Mouse (Mus musculus): ENCODE measurements around the gene Soat2. TPM values are rescaled to one million over a fixed set of nuclear protein-coding genes. Genes with fewer than 3 reads are reported as not detected.
"Not testable (repeated sequence)": the region's sequence is repeated elsewhere in the genome, so short reads cannot be mapped to it uniquely, and the experiment has no call there.

Gene Soat2
- polyA plus RNA-seq, 1 experiment from 2014 or later: not detected

DNA sequence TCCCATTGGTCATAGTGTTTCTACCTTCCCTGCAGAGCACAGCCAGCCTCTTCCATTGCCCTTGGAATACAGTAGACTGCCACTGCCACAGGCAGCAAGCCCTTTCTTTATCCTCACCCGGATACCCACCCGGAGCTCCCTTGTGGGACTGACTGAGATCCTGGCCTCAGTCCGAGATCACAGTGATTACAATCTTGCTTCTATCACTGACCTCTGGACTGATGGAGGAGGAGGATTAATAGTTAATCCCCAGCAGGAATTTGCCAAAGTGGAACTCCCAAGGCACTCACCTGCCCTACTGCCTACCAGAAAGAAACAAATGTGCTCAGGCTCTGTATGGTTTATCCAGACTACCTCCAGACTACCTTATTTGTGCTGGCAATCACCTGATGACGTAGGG lies 765 bp upstream of the Soat2 start:
- Histone ChIP-seq H3K36me3 (ENCODE audit: control insufficient read depth, insufficient read depth, low read length) (no peaks in the 10 kb centered on the region), H3K9ac (ENCODE audit: low read length) (no peak overlapping the region), H3K27ac (ENCODE audit: low read depth, low read length) (no peak overlapping the region), H3K4me3 (ENCODE audit: low read depth, low read length) (no peak overlapping the region), H3K4me2 (ENCODE audit: low read length) (no peak overlapping the region), H3K9me3 (replicated peaks; ENCODE audit: control insufficient read depth, low read length) (no peaks in the 10 kb centered on the region), H3K27me3 (replicated peaks; ENCODE audit: control insufficient read depth, insufficient read depth, low read length) (peaks cover 13% of the 10 kb centered on the region), H3K4me1 (ENCODE audit: control insufficient read depth, insufficient read depth, low read length) (no peaks in the 10 kb centered on the region)
- DNase-seq (ENCODE audit: low spot score) (no peak), ATAC-seq (no peak)
- 65% methylated on average over 4 of the region's 4 CpGs for WGBS

DNA sequence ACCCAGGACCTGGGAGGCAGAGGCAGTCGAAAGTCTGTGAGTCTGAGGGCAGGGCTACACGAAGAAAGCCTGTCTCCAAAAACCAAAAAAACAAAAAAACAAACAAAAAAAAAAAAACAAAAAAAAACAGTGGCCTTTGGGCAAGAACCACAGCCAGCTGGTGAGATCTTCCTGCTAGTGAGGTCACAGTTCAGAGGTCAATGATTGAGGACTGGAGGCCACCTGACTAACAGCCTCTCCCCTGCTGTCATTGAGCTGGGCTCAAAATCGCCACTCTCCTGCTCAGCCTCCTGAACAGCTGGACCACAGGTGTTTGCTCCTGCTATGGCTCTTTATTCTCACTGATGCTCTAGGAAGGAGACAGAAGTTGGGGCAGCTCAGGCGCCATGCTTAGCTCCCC lies 2.3 kb downstream of the Soat2 start:
- ATAC-seq: no peak
- Histone ChIP-seq H3K9ac (ENCODE audit: low read length) (no peak overlapping the region), H3K27ac (ENCODE audit: low read depth, low read length) (no peak overlapping the region), H3K4me1 (ENCODE audit: control insufficient read depth, insufficient read depth, low read length) (0 out of 2 replicates have a peak, but pooled peaks cover 2% of the 10 kb centered on the region), H3K4me3 (ENCODE audit: low read depth, low read length) (no peak overlapping the region), H3K4me2 (ENCODE audit: low read length) (no peak overlapping the region), H3K9me3 (replicated peaks; ENCODE audit: control insufficient read depth, low read length) (no peaks in the 10 kb centered on the region), H3K36me3 (ENCODE audit: control insufficient read depth, insufficient read depth, low read length) (no peaks in the 10 kb centered on the region), H3K27me3 (replicated peaks; ENCODE audit: control insufficient read depth, insufficient read depth, low read length) (no peaks in the 10 kb centered on the region)
- DNase-seq (ENCODE audit: low spot score): no peak
- WGBS: 39% methylated on average over 4 of the region's 4 CpGs

DNA sequence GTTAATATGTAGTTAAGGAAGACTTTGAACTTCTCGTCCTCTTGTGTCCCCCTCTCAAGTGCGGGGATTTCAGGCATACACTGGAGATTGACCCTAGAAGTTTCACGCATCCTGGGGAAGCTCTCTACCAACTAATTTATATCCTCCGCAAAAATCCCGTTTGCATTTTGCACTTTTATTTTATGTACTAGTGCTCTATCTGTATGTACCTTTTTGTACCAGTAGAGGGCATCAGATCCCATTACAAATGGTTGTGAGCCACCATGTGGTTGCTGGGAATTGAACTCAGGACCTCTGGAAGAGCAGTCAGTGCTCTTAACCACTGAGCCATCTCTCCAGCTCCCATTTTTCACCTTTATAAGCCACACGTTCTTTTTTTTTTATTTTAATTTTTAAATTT lies 4.7 kb downstream of the Soat2 start:
- H3K9me3 ChIP-seq (replicated peaks; ENCODE audit: control insufficient read depth, low read length); H3K4me2 ChIP-seq (ENCODE audit: low read length); H3K27me3 ChIP-seq (replicated peaks; ENCODE audit: control insufficient read depth, insufficient read depth, low read length); DNase-seq (ENCODE audit: low spot score); H3K36me3 ChIP-seq (ENCODE audit: control insufficient read depth, insufficient read depth, low read length); H3K9ac ChIP-seq (ENCODE audit: low read length); ATAC-seq; H3K27ac ChIP-seq (ENCODE audit: low read depth, low read length); H3K4me1 ChIP-seq (ENCODE audit: control insufficient read depth, insufficient read depth, low read length); H3K4me3 ChIP-seq (ENCODE audit: low read depth, low read length): not testable (repeated sequence)
- 92% methylated on average over 6 of the region's 6 CpGs for WGBS

DNA sequence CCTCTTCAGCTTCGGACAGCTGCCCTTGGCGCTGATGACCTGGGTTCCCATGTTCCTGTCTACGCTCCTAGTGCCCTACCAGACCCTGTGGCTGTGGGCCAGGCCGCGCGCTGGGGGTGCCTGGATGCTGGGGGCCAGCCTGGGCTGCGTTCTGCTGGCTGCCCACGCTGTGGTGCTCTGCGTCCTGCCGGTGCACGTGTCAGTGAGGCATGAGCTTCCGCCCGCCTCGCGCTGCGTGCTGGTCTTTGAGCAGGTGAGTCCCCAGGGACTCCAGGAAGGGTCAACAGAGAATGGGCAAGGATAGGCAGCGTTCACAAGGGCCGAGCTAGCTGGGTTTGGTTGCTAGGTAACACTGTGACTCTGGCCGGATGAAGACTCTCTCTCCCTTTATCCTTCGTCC lies 6.5 kb downstream of the Soat2 start:
- Histone ChIP-seq H3K4me1 (ENCODE audit: control insufficient read depth, insufficient read depth, low read length) (0 out of 2 replicates have a peak, but pooled peaks cover 2% of the 10 kb centered on the region), H3K4me2 (ENCODE audit: low read length) (no peak overlapping the region), H3K27ac (ENCODE audit: low read depth, low read length) (no peak overlapping the region), H3K27me3 (replicated peaks; ENCODE audit: control insufficient read depth, insufficient read depth, low read length) (no peaks in the 10 kb centered on the region), H3K9ac (ENCODE audit: low read length) (no peak overlapping the region), H3K4me3 (ENCODE audit: low read depth, low read length) (no peak overlapping the region), H3K9me3 (replicated peaks; ENCODE audit: control insufficient read depth, low read length) (no peaks in the 10 kb centered on the region), H3K36me3 (ENCODE audit: control insufficient read depth, insufficient read depth, low read length) (no peaks in the 10 kb centered on the region)
- peak; percentile 44; the same call in 1 of the 2 replicates for ATAC-seq
- peak; percentile 24 for DNase-seq (ENCODE audit: low spot score)
- 30% methylated on average over 20 of the region's 20 CpGs for WGBS

DNA sequence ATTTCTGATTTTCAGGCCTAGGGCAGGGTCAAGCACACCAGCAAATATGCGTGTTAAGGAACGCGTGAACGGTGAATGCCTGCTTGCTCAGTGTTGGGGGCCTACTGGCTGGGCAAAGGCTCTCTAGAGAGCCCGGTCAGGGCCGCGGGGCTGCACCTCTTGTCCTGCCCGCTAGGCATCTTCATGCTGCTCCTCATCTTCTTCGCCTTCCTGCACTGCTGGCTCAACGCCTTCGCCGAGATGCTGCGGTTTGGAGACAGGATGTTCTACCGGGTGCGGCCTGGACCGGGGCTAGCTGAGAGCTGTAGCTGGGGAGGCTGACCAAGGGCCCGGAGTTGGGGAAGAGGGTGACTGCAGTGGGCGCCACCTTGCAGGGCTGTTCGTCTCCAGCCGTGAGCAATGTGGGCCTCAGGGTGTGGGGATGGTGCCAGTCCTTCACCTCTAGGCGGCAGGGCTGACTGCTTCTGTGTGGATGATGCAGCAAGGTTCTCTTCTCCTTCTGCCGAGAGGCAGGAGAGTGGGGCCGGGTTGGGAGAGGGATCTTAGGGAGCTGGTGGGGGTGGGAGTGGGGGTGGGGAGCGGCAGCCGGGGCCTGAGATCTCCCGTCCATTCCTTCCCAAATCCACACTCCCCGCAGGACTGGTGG lies 10.2 kb downstream of the Soat2 start:
- Histone ChIP-seq H3K27ac (ENCODE audit: low read depth, low read length) (no peak overlapping the region), H3K4me3 (ENCODE audit: low read depth, low read length) (no peak overlapping the region), H3K4me1 (ENCODE audit: control insufficient read depth, insufficient read depth, low read length) (0 out of 2 replicates have a peak, but pooled peaks cover 2% of the 10 kb centered on the region), H3K9ac (ENCODE audit: low read length) (no peak overlapping the region), H3K36me3 (ENCODE audit: control insufficient read depth, insufficient read depth, low read length) (no peaks in the 10 kb centered on the region), H3K9me3 (replicated peaks; ENCODE audit: control insufficient read depth, low read length) (no peaks in the 10 kb centered on the region), H3K27me3 (replicated peaks; ENCODE audit: control insufficient read depth, insufficient read depth, low read length) (no peaks in the 10 kb centered on the region), H3K4me2 (ENCODE audit: low read length) (no peak overlapping the region)
- WGBS: 68% methylated on average over 25 of the region's 27 CpGs
- no peak for DNase-seq (ENCODE audit: low spot score)
- no peak for ATAC-seq

DNA sequence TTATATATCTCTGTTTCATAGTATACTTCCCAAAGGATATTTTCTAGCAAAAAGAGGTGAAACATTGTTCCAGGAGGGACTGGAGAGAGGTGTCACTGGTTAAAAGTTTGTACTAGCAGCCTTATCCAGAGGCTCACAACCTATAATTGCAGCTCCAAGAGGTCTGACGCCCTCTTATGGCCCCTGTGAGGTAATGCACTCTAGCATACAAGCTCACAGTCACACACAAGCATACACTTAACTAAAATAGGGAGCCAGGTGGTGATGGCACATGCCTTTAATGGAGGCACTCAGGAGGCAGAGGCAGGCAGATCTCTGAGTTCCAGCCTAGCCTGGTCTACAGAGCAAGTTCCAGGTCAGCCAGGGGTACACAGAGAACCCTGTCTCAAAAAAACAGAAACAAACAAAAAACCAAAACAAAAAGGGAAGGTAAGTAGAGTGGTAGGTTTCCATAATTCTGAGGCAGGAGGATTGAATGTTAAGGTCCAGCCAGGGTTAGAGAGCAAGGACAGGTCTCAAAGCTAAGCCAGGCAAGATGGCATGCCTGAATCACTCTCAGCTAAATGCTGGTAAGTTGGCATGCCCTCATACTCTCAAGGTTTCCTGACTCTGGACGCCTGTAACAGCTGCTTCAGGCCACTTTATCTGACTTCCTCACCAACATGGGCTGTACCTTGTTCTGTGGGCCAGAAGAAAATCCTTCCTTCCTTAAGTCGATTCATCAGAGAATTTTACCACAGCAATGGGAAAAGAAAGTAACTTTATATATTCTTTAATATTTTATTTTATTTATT lies 13.8 kb downstream of the Soat2 start:
- no peaks in the 10 kb centered on the region for H3K27me3 ChIP-seq (replicated peaks; ENCODE audit: control insufficient read depth, insufficient read depth, low read length)
- DNase-seq (ENCODE audit: low spot score) (no peak), ATAC-seq (no peak)
- H3K4me3 ChIP-seq (ENCODE audit: low read depth, low read length): no peak overlapping the region
- H3K36me3 ChIP-seq (ENCODE audit: control insufficient read depth, insufficient read depth, low read length): no peaks in the 10 kb centered on the region
- 58% methylated on average over 3 of the region's 3 CpGs for WGBS
- no peak overlapping the region for H3K27ac ChIP-seq (ENCODE audit: low read depth, low read length)
- no peak overlapping the region for H3K9ac ChIP-seq (ENCODE audit: low read length)
- no peaks in the 10 kb centered on the region for H3K9me3 ChIP-seq (replicated peaks; ENCODE audit: control insufficient read depth, low read length)
- H3K4me2 ChIP-seq (ENCODE audit: low read length): no peak overlapping the region
- no peaks in the 10 kb centered on the region for H3K4me1 ChIP-seq (ENCODE audit: control insufficient read depth, insufficient read depth, low read length)

DNA sequence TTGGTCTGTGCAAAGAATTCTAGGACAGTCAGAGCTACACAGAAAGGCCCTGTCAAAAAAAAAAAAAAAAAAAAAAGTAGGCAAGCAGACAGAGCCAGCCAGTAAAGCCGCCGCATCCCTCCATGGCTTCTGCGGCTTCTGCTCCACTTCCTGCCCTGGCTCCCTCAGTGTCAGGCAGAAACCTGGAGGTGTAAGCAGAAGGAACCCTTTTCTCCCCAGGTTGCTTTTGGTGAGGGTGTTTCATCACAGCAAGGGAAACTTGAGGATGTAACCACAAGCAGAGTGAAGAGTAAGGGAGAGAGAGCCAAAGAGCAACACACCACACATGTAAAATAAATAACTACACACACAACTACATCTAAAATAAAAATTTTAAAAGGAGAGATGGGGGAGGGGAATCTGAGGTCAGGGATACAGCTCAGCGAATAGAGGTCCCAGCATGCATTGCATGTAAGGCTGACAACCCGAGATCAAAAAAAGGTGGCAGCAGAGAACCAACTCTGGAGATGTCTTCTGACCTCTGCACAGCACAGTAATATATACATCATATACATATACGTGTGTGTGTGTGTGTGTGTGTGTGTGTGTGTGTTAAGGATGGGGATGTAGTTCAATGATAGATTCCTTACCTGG lies 15.3 kb downstream of the Soat2 start:
- no peak for DNase-seq (ENCODE audit: low spot score)
- Histone ChIP-seq H3K27me3 (replicated peaks; ENCODE audit: control insufficient read depth, insufficient read depth, low read length) (no peaks in the 10 kb centered on the region), H3K4me2 (ENCODE audit: low read length) (no peak overlapping the region), H3K4me1 (ENCODE audit: control insufficient read depth, insufficient read depth, low read length) (no peaks in the 10 kb centered on the region), H3K36me3 (ENCODE audit: control insufficient read depth, insufficient read depth, low read length) (no peaks in the 10 kb centered on the region), H3K27ac (ENCODE audit: low read depth, low read length) (no peak overlapping the region), H3K9me3 (replicated peaks; ENCODE audit: control insufficient read depth, low read length) (no peaks in the 10 kb centered on the region), H3K4me3 (ENCODE audit: low read depth, low read length) (no peak overlapping the region), H3K9ac (ENCODE audit: low read length) (no peak overlapping the region)
- no peak for ATAC-seq
- 59% methylated on average over 6 of the region's 6 CpGs for WGBS

DNA sequence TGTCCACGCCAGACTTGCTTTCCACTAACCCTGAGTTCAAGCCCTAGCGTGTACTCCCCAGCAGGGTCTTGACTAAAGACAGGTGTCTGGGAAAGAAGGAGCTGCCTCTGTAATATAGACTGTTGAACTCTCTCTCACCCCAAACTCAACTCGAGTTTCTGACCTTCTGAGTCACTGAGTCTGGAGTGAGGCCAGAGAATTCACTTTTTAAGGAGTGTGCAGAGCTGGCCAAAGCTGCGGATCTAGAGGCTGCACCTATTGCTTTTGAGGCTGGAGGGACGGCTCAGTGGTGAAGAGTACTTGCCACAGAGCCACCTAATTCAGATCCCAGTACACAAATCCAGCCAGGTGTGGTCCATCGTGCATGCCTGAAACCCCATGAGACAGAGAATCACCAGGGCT lies 17.3 kb downstream of the Soat2 start:
- no peaks in the 10 kb centered on the region for H3K27me3 ChIP-seq (replicated peaks; ENCODE audit: control insufficient read depth, insufficient read depth, low read length)
- no peak for DNase-seq (ENCODE audit: low spot score)
- H3K9ac ChIP-seq (ENCODE audit: low read length): no peak overlapping the region
- H3K4me2 ChIP-seq (ENCODE audit: low read length): no peak overlapping the region
- no peaks in the 10 kb centered on the region for H3K36me3 ChIP-seq (ENCODE audit: control insufficient read depth, insufficient read depth, low read length)
- H3K27ac ChIP-seq (ENCODE audit: low read depth, low read length): no peak overlapping the region
- H3K4me3 ChIP-seq (ENCODE audit: low read depth, low read length): no peak overlapping the region
- H3K4me1 ChIP-seq (ENCODE audit: control insufficient read depth, insufficient read depth, low read length): no peaks in the 10 kb centered on the region
- 72% methylated on average over 6 of the region's 6 CpGs for WGBS
- no peaks in the 10 kb centered on the region for H3K9me3 ChIP-seq (replicated peaks; ENCODE audit: control insufficient read depth, low read length)
- ATAC-seq: no peak

DNA sequence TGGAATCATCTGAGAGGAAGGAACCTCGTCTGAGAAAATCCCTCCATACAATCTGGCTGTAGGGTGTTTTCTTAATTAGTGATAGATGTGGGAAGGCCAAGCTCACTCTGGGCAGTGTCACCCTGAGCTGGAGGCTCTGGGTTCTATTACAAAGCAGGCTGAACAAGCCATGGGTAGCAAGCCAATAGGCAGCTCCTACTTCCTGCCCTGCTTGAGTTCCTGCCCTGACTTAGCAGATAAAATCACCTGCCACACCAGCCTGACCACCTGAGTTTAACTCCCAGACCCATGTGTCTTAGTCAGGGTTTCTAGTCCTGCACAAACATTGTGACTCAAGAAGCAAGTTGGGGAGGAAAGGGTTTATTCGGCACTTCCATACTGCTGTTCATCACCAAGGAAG lies 18.7 kb downstream of the Soat2 start:
- 63% methylated on average over 2 of the region's 2 CpGs for WGBS
- Histone ChIP-seq H3K4me2 (ENCODE audit: low read length) (no peak overlapping the region), H3K27me3 (replicated peaks; ENCODE audit: control insufficient read depth, insufficient read depth, low read length) (no peaks in the 10 kb centered on the region), H3K27ac (ENCODE audit: low read depth, low read length) (no peak overlapping the region), H3K9me3 (replicated peaks; ENCODE audit: control insufficient read depth, low read length) (peaks cover under 1% of the 10 kb centered on the region; the same call in 1 of the 2 replicates), H3K9ac (ENCODE audit: low read length) (no peak overlapping the region), H3K36me3 (ENCODE audit: control insufficient read depth, insufficient read depth, low read length) (no peaks in the 10 kb centered on the region), H3K4me1 (ENCODE audit: control insufficient read depth, insufficient read depth, low read length) (no peaks in the 10 kb centered on the region), H3K4me3 (ENCODE audit: low read depth, low read length) (no peak overlapping the region)
- ATAC-seq: no peak
- DNase-seq (ENCODE audit: low spot score): no peak

Data from forebrain, embryonic 14.5 days (tissue).